8 mouse cellular contexts compared by ENCODE assay signal in genomic region chr7:112225615-112226262, GRCm38 (mm10). TPM values are rescaled to one million over a fixed set of nuclear protein-coding genes. Genes with fewer than 3 reads are reported as not detected.
A peak's percentile ranks its signal among the peaks of the same experiment; 100 is the strongest.
DNase-seq lines count a peak whose midpoint lies in the region; ATAC-seq and TF ChIP-seq lines count a peak whose summit lies in the region.

TSS of gene Mical2 (plus strand) at chr7:112225856.

- H3K9ac ChIP-seq in hindbrain, embryonic 12.5 days = peak within 1 kb of the TSS; percentile 67
- peak within 1 kb of the TSS; percentile 60 for H3K9ac ChIP-seq in lung, postnatal 0 days (replicated peaks; ENCODE audit: low read depth)

- H3K4me1 ChIP-seq in hindbrain, embryonic 12.5 days = peaks cover 19% of the 10 kb centered on the region
- H3K4me1 ChIP-seq in lung, postnatal 0 days (ENCODE audit: insufficient read depth, low read depth, low read length) = peaks cover 6% of the 10 kb centered on the region; the same call in 1 of the 2 replicates

- H3K9me3 ChIP-seq in hindbrain, embryonic 12.5 days (replicated peaks) = no peaks in the 10 kb centered on the region
- no peaks in the 10 kb centered on the region for H3K9me3 ChIP-seq in lung, postnatal 0 days (ENCODE audit: low read length)

- ATAC-seq in hindbrain, embryonic 12.5 days (ENCODE audit: low FRiP score) = peak; percentile 98
- peak; percentile 97 for ATAC-seq in lung, postnatal 0 days

- H3K27me3 ChIP-seq in hindbrain, embryonic 12.5 days = peaks cover 42% of the 10 kb centered on the region
- no peaks in the 10 kb centered on the region for H3K27me3 ChIP-seq in lung, postnatal 0 days (replicated peaks; ENCODE audit: insufficient read depth, low read length)

- H3K4me3 ChIP-seq in hindbrain, embryonic 12.5 days = peak within 1 kb of the TSS; percentile 59
- H3K4me3 ChIP-seq in lung, postnatal 0 days (ENCODE audit: low read depth, low read length) = peak within 1 kb of the TSS; percentile 64

- TF ChIP-seq CTCF in lung, postnatal 0 days (IDR thresholded peaks at IDR 0.05) = no peak; the same call in 1 of the 2 replicates

- H3K27ac ChIP-seq in hindbrain, embryonic 12.5 days = no peak within 1 kb of the TSS
- H3K27ac ChIP-seq in lung, postnatal 0 days (ENCODE audit: low read length) = peak within 1 kb of the TSS; percentile 81

- WGBS in hindbrain, embryonic 12.5 days = under 1% methylated on average over 53 of the region's 53 CpGs
- WGBS in lung, postnatal 0 days = 4% methylated on average over 37 of the region's 53 CpGs

- H3K4me2 ChIP-seq in hindbrain, embryonic 12.5 days (replicated peaks) = peak within 1 kb of the TSS; percentile 96
- H3K4me2 ChIP-seq in lung, postnatal 0 days (replicated peaks; ENCODE audit: low read depth, low read length) = peak within 1 kb of the TSS; percentile 87

- H3K36me3 ChIP-seq in hindbrain, embryonic 12.5 days = no peaks in the 10 kb centered on the region
- H3K36me3 ChIP-seq in lung, postnatal 0 days (ENCODE audit: insufficient read depth, low read length) = no peaks in the 10 kb centered on the region

- no peak for TF ChIP-seq EP300 in lung, postnatal 0 days (IDR thresholded peaks at IDR 0.05)

- peak; percentile 93 for DNase-seq in NIH3T3 (ENCODE audit: low read depth)
- DNase-seq in cerebellum, adult 9-11 months = peak; percentile 95
- peak; percentile 80 to 86 for DNase-seq in frontal cortex, postnatal 14 days (ENCODE audit: low spot score in 2 of 2)
- peak; percentile 84 to 89 for DNase-seq in layer of hippocampus, postnatal 10 days (ENCODE audit: low spot score in 2 of 2)
- peak; percentile 97 for DNase-seq in lung, postnatal 0 days (ENCODE audit: low spot score)
- DNase-seq in ovary, postnatal 14 days (ENCODE audit: low spot score) = peak; percentile 76
- DNase-seq in thymus, postnatal 14 days = peak; percentile 88

RNA-seq across cellular contexts. Expression of gene Mical2, which starts in this region (rescaled TPM):
- 1.6 and 2.3 TPM in 2 replicates for polyA plus RNA-seq in hindbrain, embryonic 12.5 days (2016; fragmentation: Nextera tagmentation; extraction: Ambion mirVana)
- total RNA-seq in layer of hippocampus, postnatal 10 days (2021) = 100 to 1,000 TPM; 406 to 434 TPM
- 19.7 and 21.5 TPM in 2 replicates for polyA plus RNA-seq in lung, postnatal 0 days (2015; fragmentation: Nextera tagmentation; extraction: Ambion mirVana)
